Mouse (Mus musculus) erythroblast, embryonic 14.5 days (primary cell): Measurements from ENCODE around the gene Gm44579. TPM values are rescaled to one million over a fixed set of nuclear protein-coding genes. Genes with fewer than 3 reads are reported as not detected.

ENCODE experiments used
- H3K27me3 ChIP-seq: 2 replicates; pipeline ENCODE4 v1.6.1; 2012; ENCODE audit warnings: inconsistent platforms; ENCODE audit not compliant: control insufficient read depth
- H3K36me3 ChIP-seq: 2 replicates; pipeline ENCODE4 v1.6.1; 2012; ENCODE audit warnings: mild to moderate bottlenecking, inconsistent platforms; ENCODE audit not compliant: control insufficient read depth
- H3K4me1 ChIP-seq: 2 replicates; pipeline ENCODE4 v1.6.1; 2012; ENCODE audit warnings: inconsistent platforms; ENCODE audit not compliant: control insufficient read depth
- H3K4me3 ChIP-seq: replicated peaks from 2 replicates; pipeline ENCODE3; 2012; ENCODE audit warnings: moderate library complexity, mild to moderate bottlenecking, inconsistent platforms
- H3K9me3 ChIP-seq: 2 replicates; pipeline ENCODE4 v1.6.1; 2012; ENCODE audit warnings: low read length, inconsistent platforms, mixed read lengths; ENCODE audit not compliant: control insufficient read depth
- GATA1 ChIP-seq: IDR thresholded peaks from 2 replicates; pipeline ENCODE4 v1.6.1; 2012; ENCODE audit warnings: low read length, inconsistent platforms, mixed read lengths
- TAL1 ChIP-seq: IDR thresholded peaks from 3 replicates; pipeline ENCODE4 v1.6.1; 2012; ENCODE audit warnings: low read length, inconsistent platforms, mixed read lengths
- polyA plus RNA-seq: library from polyadenylated mRNA; stranded (reverse); fragments of >175 nt; gene quantifications from 2 replicates; pipeline ENCODE4 v1.2.3, GENCODE M21; 2012

Gene Gm44579
- polyA plus RNA-seq, 1 experiment: not detected

GRCm38 (mm10) chr15:98161026-98161805 lies 59.6 kb downstream of the Gm44579 start:
- Histone ChIP-seq H3K27me3 (peaks cover 26% of the 10 kb centered on the region), H3K4me3 (no peak overlapping the region), H3K9me3 (no peaks in the 10 kb centered on the region), H3K36me3 (no peaks in the 10 kb centered on the region), H3K4me1 (no peaks in the 10 kb centered on the region)
- TF ChIP-seq GATA1: no peak

DNA sequence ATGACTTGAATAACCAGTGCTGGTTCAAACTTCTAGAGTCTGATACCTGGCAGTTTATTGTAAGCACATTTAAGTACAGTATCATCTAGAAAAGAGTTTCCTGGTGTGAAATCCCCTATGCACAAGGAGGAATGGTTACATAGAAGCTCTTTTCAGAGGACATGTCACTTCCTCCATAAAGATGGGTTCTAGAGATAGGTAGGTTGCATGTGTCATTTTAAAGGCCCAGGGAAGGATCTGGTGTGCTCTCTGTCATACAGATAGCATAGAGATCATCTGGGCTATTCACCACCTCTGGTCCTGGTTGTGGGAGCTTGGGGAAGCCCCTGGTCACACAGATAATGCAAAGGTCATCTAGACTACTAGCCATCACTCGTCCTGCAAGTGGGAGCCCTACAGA lies 63.5 kb downstream of the Gm44579 start:
- peaks cover 3% of the 10 kb centered on the region; the same call in 1 of the 2 replicates for H3K27me3 ChIP-seq
- H3K4me1 ChIP-seq: no peaks in the 10 kb centered on the region
- no peak overlapping the region for H3K4me3 ChIP-seq
- no peaks in the 10 kb centered on the region for H3K9me3 ChIP-seq
- TF ChIP-seq TAL1: no peak
- TF ChIP-seq GATA1: no peak
- H3K36me3 ChIP-seq: no peaks in the 10 kb centered on the region

DNA sequence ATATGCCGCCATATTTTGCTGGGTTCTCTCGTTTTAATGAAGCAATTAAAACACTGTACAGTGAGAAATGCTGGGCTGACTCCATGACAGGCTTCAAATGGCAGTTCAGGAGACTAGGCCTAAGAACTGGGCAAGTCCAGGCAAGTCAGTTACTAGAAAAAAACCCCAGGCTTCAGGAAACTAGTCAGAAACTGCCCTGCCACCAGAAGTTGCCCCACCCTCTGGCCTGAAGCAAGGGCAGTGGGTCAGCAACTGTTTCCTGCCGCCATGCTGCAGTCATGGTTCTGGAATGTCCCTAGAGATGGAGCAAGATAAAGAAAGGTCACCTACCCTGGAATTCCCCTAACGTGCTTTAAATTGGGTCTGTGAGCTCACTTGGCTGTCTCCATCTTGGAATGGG lies 64.8 kb downstream of the Gm44579 start:
- no peak for TF ChIP-seq GATA1
- peaks cover 3% of the 10 kb centered on the region; the same call in 1 of the 2 replicates for H3K27me3 ChIP-seq
- H3K36me3 ChIP-seq: no peaks in the 10 kb centered on the region
- H3K9me3 ChIP-seq: no peaks in the 10 kb centered on the region
- no peaks in the 10 kb centered on the region for H3K4me1 ChIP-seq
- H3K4me3 ChIP-seq: no peak overlapping the region

DNA sequence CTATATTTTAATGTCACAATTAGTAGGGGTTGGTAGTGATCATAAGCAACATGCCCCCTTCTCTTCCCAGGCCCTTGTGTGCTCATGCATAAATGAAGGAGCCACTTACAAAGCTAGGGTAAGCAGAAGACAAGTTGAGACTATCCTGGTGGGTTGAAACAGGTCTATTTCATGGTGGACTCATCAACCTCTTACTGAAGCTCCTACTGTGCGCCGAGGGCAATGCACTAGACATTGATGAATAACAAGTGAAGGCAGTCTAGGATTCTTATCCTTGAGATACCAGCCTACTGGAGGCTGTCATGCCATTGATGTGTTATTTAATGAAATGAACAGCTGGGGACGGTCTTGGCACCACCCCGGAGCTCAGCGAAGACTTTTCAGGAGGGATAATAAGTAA lies 65.5 kb downstream of the Gm44579 start:
- Histone ChIP-seq H3K36me3 (no peaks in the 10 kb centered on the region), H3K9me3 (no peaks in the 10 kb centered on the region), H3K4me3 (no peak overlapping the region), H3K27me3 (no peaks in the 10 kb centered on the region), H3K4me1 (no peaks in the 10 kb centered on the region)
- TF ChIP-seq GATA1 (no peak), TAL1 (no peak)

DNA sequence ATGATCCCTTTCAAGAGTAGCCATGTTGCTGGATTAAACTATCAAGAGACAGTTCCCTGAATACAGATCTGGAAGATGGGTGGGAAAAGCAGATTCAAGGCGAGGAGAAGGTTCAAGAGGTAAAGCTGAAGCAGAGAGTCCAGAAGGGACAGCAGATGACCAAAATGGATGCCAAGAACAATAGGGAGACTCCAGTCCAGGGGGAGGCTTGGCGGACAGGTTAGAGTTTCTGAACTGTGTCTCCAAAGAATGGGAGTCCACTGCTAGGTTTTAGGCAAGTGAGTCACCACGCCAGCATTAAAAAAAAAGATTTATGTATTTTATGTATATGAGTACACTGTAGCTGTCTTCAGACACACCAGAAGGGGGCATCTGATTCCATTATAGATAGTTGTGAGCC lies 66.1 kb downstream of the Gm44579 start:
- Histone ChIP-seq H3K4me1 (no peaks in the 10 kb centered on the region), H3K9me3 (no peaks in the 10 kb centered on the region), H3K4me3 (no peak overlapping the region), H3K27me3 (no peaks in the 10 kb centered on the region), H3K36me3 (no peaks in the 10 kb centered on the region)
- TF ChIP-seq TAL1: no peak
- TF ChIP-seq GATA1: no peak

DNA sequence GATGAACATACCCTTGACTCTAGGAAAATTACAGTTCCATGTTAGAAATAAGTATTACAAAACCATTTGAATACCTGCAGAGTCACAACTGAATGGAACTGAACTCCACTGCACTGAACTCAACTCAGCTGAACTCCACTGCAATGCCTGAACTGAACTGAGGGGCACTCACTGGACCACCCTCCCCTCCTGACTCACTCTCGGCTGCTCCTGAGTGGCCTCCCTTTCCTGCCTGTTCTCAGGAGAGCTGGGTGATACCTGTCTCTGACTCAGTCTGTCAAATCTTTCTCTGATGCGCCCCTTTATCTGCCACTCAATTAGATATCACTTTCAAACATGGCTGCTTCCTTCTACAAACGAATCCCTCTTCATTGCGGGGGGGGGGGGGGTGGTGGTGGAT lies 66.6 kb downstream of the Gm44579 start:
- no peak for TF ChIP-seq TAL1
- no peak for TF ChIP-seq GATA1
- H3K9me3 ChIP-seq: no peaks in the 10 kb centered on the region
- H3K4me3 ChIP-seq: no peak overlapping the region
- no peaks in the 10 kb centered on the region for H3K4me1 ChIP-seq
- no peaks in the 10 kb centered on the region for H3K27me3 ChIP-seq
- no peaks in the 10 kb centered on the region for H3K36me3 ChIP-seq

DNA sequence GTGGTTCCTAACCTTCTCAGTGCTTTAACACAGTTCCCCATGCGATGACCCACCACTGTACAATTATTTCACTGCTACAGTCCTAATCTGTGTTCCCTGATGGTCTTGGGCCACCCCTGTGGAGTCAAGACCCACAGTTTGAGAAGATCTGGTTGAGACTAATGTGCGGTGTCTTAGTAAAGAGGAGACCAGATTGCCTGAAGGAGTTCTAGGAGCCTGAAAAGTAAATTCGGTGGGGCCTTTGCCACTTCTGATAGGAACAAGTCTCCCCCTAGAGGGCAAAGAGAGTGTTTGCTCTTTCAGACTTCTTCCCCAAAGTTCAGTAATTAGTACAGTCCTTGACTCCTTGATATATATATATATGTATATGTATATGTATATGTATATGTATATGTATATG lies 67.2 kb downstream of the Gm44579 start:
- Histone ChIP-seq H3K27me3 (no peaks in the 10 kb centered on the region), H3K36me3 (no peaks in the 10 kb centered on the region), H3K9me3 (no peaks in the 10 kb centered on the region), H3K4me1 (no peaks in the 10 kb centered on the region), H3K4me3 (no peak overlapping the region)
- TF ChIP-seq GATA1 (no peak), TAL1 (no peak)

DNA sequence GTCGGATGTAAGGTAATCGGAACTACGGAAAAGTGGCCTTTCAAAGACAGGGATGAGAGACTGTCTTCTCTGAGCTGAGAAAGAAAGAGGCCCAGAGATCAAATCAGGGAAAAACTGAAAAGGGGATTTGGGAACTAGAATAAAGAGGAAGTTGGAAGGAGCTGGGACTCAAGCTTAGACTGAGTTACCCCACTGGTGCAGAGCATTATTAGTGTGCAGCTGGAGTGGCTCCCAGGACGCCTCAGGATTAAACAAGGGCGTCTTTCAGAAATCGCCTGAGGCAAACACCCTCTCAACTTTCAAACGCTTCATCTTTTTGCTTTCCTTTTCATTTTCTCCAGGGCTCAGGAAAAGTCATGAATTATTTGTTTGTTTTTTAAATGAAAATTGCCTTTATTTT lies 67.9 kb downstream of the Gm44579 start:
- Histone ChIP-seq H3K4me3 (no peak overlapping the region), H3K36me3 (no peaks in the 10 kb centered on the region), H3K27me3 (no peaks in the 10 kb centered on the region), H3K4me1 (no peaks in the 10 kb centered on the region), H3K9me3 (no peaks in the 10 kb centered on the region)
- TF ChIP-seq TAL1 (no peak), GATA1 (no peak)

DNA sequence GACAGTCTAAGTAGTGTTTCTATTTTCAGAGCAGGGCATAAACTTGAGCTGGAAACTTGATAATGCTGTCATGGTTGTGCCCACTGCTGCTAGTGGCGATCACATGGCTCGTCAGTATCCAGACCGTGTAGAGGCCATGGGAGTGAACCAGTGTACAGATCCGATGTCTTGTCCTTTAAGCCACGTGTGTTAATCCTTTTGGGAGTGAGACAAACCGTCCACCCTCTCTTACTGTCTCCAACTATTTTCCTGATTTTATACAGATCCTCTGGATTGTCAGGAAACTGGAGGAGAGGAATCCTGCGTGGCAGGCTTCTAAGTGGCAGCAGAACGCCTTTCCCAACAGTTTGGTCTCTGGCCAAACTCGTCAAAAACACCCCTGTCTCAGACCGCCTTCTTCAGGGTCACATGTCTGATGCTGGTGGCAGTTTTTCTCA lies 71.6 kb downstream of the Gm44579 start:
- Histone ChIP-seq H3K9me3 (no peaks in the 10 kb centered on the region), H3K4me1 (peaks cover 17% of the 10 kb centered on the region), H3K36me3 (no peaks in the 10 kb centered on the region), H3K27me3 (no peaks in the 10 kb centered on the region), H3K4me3 (no peak overlapping the region)
- TF ChIP-seq GATA1 (no peak), TAL1 (no peak)

DNA sequence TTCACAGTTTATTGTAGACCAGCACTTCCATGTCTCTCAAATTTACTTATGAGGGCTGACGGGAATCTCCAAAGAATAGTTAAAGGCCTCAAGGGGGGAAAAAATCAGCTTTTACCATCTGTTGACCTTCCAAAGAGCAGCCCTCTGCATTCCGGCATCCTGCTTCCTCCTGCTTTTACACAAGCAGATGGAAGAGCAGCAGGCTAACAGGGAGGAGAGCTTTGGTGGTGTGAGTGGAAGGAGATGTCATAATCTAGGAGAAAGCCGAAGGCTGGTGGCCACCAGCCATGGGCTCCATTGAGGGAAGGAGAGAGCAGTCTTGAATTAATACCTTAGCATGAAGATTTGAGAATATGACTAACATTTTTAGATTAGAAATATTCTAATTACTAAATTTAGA lies 72.4 kb downstream of the Gm44579 start:
- no peak for TF ChIP-seq GATA1
- TF ChIP-seq TAL1: no peak
- Histone ChIP-seq H3K9me3 (no peaks in the 10 kb centered on the region), H3K27me3 (no peaks in the 10 kb centered on the region), H3K36me3 (no peaks in the 10 kb centered on the region), H3K4me1 (peaks cover 19% of the 10 kb centered on the region), H3K4me3 (no peak overlapping the region)
